Mouse (Mus musculus): ENCODE data around the gene Bad. TPM values are rescaled to one million over a fixed set of nuclear protein-coding genes. Genes with fewer than 3 reads are reported as not detected.
"Not testable (repeated sequence)": the region's sequence is repeated elsewhere in the genome, so short reads cannot be mapped to it uniquely, and the experiment has no call there.

Bad gene
- polyA plus RNA-seq, 1 experiment from 2014 or later = 70.9 TPM

DNA sequence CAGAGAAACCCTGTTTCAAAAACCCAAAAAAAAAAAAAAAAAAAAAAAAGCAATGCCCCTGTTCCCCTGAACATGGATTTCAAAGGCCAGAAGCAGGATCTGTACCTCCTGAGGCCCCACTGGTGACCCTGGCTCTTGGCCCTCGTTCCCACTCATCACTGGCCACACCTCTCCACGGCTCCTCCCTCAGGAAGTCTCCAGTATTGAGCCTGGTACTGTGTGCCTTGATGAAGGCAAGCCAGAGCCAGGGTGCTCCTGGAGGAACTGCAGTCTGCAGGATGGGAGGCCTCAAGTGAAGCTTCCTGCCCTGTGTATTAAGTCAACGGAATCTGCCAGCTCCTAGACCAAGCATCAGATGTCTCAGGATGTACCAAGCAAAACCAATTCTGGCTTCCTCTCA, 35.5 kb upstream of the Bad start:
- WGBS = 88% methylated on average over 3 of the region's 3 CpGs
- peaks cover 26% of the 10 kb centered on the region for H3K36me3 ChIP-seq (ENCODE audit: control insufficient read depth, insufficient read depth, low read length)
- no peak overlapping the region for H3K4me2 ChIP-seq (replicated peaks; ENCODE audit: low read depth, low read length)
- no peak for ATAC-seq (ENCODE audit: low FRiP score, low TSS enrichment)
- no peak overlapping the region for H3K4me3 ChIP-seq (ENCODE audit: low read length)
- H3K27ac ChIP-seq (ENCODE audit: low read depth, low read length) = no peak overlapping the region
- H3K9me3 ChIP-seq (ENCODE audit: control insufficient read depth, low read length) = no peaks in the 10 kb centered on the region
- H3K27me3 ChIP-seq (ENCODE audit: control insufficient read depth, insufficient read depth, low read length) = no peaks in the 10 kb centered on the region
- peaks cover 18% of the 10 kb centered on the region; the same call in 1 of the 2 replicates for H3K4me1 ChIP-seq (ENCODE audit: control insufficient read depth, insufficient read depth, low read length)
- no peak overlapping the region for H3K9ac ChIP-seq (ENCODE audit: low read depth, low read length)

DNA sequence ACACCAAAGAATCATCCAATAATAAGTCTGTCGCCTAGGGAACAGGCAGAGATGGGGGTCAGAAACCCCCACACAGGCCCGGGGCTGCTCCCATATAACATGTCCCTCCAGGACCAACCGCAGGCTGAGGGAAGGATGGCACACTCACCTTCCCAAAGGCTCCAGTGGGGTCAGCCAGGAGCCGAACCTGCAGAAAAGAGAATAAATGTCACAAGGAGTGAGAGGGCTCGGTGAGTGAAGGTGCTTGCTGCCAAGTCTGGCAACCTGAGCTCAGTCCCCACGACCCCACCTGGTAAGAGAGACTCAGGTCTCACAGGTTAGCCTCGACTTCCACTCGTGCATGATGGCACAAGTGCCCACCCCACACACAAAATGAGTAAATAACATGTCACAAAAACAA, 34.6 kb upstream of the Bad start:
- Histone ChIP-seq H3K4me3 (ENCODE audit: low read length) (no peak overlapping the region), H3K36me3 (ENCODE audit: control insufficient read depth, insufficient read depth, low read length) (peaks cover 35% of the 10 kb centered on the region), H3K27me3 (ENCODE audit: control insufficient read depth, insufficient read depth, low read length) (no peaks in the 10 kb centered on the region), H3K9me3 (ENCODE audit: control insufficient read depth, low read length) (no peaks in the 10 kb centered on the region), H3K27ac (ENCODE audit: low read depth, low read length) (no peak overlapping the region), H3K9ac (ENCODE audit: low read depth, low read length) (no peak overlapping the region), H3K4me2 (replicated peaks; ENCODE audit: low read depth, low read length) (no peak overlapping the region), H3K4me1 (ENCODE audit: control insufficient read depth, insufficient read depth, low read length) (peaks cover 21% of the 10 kb centered on the region; the same call in 1 of the 2 replicates)
- no peak for ATAC-seq (ENCODE audit: low FRiP score, low TSS enrichment)
- WGBS = 92% methylated on average over 8 of the region's 8 CpGs

DNA sequence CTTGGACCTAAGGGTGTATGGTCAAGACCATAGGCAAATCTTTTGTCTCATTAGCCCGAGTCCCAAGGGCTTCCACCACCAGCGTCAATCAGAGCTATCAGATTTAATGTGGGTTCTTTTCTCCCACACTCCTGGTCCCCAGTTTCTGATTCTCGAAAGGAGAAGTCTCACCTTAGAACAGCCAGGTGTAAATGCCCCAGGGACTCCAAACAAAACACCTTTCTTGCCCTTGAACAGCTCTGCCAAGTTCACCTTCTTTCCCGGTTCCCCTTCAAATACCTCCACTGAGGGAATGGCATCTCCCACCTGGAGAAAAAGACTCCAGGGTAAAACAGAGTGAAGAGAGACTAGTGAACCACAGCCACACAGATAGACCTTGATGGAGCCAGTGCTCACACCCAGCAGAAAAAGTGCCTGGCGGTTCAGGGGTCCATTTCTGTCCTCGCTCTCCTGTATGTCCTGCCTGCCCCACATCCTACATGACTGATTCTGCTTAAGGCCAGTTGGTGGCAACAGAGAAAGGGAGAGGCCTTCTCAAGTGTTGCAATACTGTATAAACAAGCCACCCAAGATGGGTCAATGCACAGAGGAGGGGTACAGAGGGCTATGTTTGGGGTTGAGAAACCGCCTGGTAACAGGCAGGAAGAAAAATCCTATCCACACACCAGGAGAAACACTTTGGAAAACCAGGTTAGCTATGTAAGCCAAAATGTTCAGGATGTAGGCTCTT, 33.7 kb upstream of the Bad start:
- H3K9ac ChIP-seq (ENCODE audit: low read depth, low read length) = peak overlapping the region; percentile 72; the same call in 1 of the 2 replicates
- peak overlapping the region; percentile 88 for H3K4me2 ChIP-seq (replicated peaks; ENCODE audit: low read depth, low read length)
- H3K27me3 ChIP-seq (ENCODE audit: control insufficient read depth, insufficient read depth, low read length) = no peaks in the 10 kb centered on the region
- peak overlapping the region; percentile 73 for H3K4me3 ChIP-seq (ENCODE audit: low read length)
- ATAC-seq (ENCODE audit: low FRiP score, low TSS enrichment) = no peak
- H3K4me1 ChIP-seq (ENCODE audit: control insufficient read depth, insufficient read depth, low read length) = peaks cover 21% of the 10 kb centered on the region; the same call in 1 of the 2 replicates
- no peaks in the 10 kb centered on the region for H3K9me3 ChIP-seq (ENCODE audit: control insufficient read depth, low read length)
- 75% methylated on average over 7 of the region's 7 CpGs for WGBS
- no peak overlapping the region for H3K27ac ChIP-seq (ENCODE audit: low read depth, low read length)
- peaks cover 44% of the 10 kb centered on the region for H3K36me3 ChIP-seq (ENCODE audit: control insufficient read depth, insufficient read depth, low read length)

DNA sequence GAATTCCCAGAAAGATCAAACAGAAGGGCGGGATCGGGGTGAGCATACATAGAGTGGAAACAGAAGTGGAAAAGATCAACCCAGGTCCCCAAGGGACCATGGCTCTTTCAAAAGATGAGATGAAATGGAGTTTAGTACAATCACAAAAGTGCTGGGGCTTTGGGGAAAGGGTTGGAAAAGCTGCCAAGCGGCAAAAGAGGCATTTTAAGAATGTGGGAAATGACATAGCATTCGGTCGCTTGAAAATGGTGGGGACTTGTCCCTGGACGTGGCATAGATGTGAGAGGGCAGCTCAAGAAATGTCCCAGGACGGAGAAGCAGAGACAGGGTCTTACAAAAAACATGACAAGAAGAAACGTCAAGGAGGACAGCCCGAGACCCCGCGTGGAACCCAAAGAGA, 32.6 kb upstream of the Bad start:
- 8% methylated on average over 11 of the region's 11 CpGs for WGBS
- H3K4me3 ChIP-seq (ENCODE audit: low read length) = peak overlapping the region; percentile 73
- peaks cover 53% of the 10 kb centered on the region for H3K36me3 ChIP-seq (ENCODE audit: control insufficient read depth, insufficient read depth, low read length)
- peak overlapping the region; percentile 88 for H3K4me2 ChIP-seq (replicated peaks; ENCODE audit: low read depth, low read length)
- peak overlapping the region; percentile 72 for H3K9ac ChIP-seq (ENCODE audit: low read depth, low read length)
- H3K27me3 ChIP-seq (ENCODE audit: control insufficient read depth, insufficient read depth, low read length) = no peaks in the 10 kb centered on the region
- peaks cover 21% of the 10 kb centered on the region; the same call in 1 of the 2 replicates for H3K4me1 ChIP-seq (ENCODE audit: control insufficient read depth, insufficient read depth, low read length)
- H3K27ac ChIP-seq (ENCODE audit: low read depth, low read length) = peak overlapping the region; percentile 93
- ATAC-seq (ENCODE audit: low FRiP score, low TSS enrichment) = no peak
- H3K9me3 ChIP-seq (ENCODE audit: control insufficient read depth, low read length) = no peaks in the 10 kb centered on the region

DNA sequence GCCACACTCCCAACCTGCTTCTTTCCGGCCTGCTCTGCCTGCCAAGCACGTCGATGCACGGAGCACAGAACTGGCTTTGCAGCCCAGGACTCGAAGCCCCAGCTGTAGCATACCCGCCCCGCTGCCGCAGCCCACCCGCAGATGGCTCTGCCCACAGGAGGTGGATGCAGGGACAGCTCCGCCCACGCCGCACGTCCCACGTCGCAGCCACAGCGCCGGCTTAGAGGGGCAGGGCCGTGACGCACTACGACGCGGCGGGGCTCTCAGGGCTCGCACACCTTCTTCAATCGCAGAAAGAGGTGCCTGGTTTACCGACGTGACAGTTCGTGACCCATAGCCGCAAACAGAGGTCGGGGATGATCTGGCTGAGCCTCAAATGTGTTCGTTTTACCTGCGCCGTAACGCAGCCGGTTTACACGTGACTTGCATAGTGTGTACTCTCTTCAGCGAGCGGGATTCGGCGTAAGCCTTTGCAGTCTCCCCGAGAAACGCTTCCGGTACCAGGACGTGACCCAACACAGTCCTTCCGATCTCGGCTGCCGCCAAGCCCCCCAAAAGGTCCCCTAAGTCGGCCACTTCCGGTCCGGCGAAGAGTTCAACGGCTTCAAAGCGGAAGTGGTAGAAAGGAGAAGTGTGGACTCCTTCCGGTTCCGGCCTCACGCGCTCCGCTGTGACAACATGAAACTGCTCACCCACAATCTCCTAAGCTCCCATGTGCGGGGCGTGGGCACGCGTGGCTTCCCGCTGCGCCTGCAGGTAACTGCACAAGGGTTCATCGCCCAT, 32.0 kb upstream of the Bad start, which contains the start of the genes Trmt112 and Prdx5:
Gene Trmt112, plus strand, starts transcription at position 192 of the 783 bp plus-strand sequence.
Gene Prdx5, minus strand, starts transcription at position 600 of the 783 bp plus-strand sequence.
- peak; percentile 87 for ATAC-seq (ENCODE audit: low FRiP score, low TSS enrichment)
- Histone ChIP-seq H3K4me1 (ENCODE audit: control insufficient read depth, insufficient read depth, low read length) (peaks cover 21% of the 10 kb centered on the region; the same call in 1 of the 2 replicates), H3K9me3 (ENCODE audit: control insufficient read depth, low read length) (no peaks in the 10 kb centered on the region), H3K4me3 (ENCODE audit: low read length) (peak within 1 kb of the TSS; percentile 73), H3K36me3 (ENCODE audit: control insufficient read depth, insufficient read depth, low read length) (peaks cover 53% of the 10 kb centered on the region), H3K4me2 (replicated peaks; ENCODE audit: low read depth, low read length) (peak within 1 kb of the TSS; percentile 88), H3K27me3 (ENCODE audit: control insufficient read depth, insufficient read depth, low read length) (no peaks in the 10 kb centered on the region), H3K9ac (ENCODE audit: low read depth, low read length) (peak within 1 kb of the TSS; percentile 72), H3K27ac (ENCODE audit: low read depth, low read length) (peak within 1 kb of the TSS; percentile 93)
- WGBS = under 1% methylated on average over 65 of the region's 65 CpGs

DNA sequence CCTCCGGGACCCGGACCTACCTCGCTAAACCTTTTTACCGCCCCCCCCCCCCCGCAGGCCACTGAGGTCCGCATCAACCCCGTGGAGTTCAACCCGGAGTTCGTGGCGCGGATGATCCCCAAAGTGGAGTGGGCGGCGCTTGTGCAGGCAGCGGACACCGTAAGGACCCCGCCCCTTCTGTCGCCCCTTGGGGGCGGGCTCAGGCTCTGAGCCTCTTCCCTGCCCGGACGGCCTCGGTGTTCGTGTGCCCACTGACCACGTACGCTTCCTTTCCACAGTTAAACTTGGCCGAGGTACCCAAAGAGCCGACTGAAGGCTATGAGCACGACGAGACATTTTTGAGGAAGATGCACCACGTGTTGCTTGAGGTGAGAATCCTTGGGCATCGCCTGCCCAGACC, 31.4 kb upstream of the Bad start:
- WGBS = under 1% methylated on average over 30 of the region's 30 CpGs
- H3K27ac ChIP-seq (ENCODE audit: low read depth, low read length) = peak overlapping the region; percentile 93
- peak overlapping the region; percentile 72 for H3K9ac ChIP-seq (ENCODE audit: low read depth, low read length)
- peak overlapping the region; percentile 73 for H3K4me3 ChIP-seq (ENCODE audit: low read length)
- H3K36me3 ChIP-seq (ENCODE audit: control insufficient read depth, insufficient read depth, low read length) = peaks cover 48% of the 10 kb centered on the region
- H3K4me1 ChIP-seq (ENCODE audit: control insufficient read depth, insufficient read depth, low read length) = peaks cover 21% of the 10 kb centered on the region; the same call in 1 of the 2 replicates
- H3K27me3 ChIP-seq (ENCODE audit: control insufficient read depth, insufficient read depth, low read length); H3K9me3 ChIP-seq (ENCODE audit: control insufficient read depth, low read length): not testable (repeated sequence)
- peak; percentile 12; the same call in 1 of the 2 replicates for ATAC-seq (ENCODE audit: low FRiP score, low TSS enrichment)
- H3K4me2 ChIP-seq (replicated peaks; ENCODE audit: low read depth, low read length) = peak overlapping the region; percentile 88

DNA sequence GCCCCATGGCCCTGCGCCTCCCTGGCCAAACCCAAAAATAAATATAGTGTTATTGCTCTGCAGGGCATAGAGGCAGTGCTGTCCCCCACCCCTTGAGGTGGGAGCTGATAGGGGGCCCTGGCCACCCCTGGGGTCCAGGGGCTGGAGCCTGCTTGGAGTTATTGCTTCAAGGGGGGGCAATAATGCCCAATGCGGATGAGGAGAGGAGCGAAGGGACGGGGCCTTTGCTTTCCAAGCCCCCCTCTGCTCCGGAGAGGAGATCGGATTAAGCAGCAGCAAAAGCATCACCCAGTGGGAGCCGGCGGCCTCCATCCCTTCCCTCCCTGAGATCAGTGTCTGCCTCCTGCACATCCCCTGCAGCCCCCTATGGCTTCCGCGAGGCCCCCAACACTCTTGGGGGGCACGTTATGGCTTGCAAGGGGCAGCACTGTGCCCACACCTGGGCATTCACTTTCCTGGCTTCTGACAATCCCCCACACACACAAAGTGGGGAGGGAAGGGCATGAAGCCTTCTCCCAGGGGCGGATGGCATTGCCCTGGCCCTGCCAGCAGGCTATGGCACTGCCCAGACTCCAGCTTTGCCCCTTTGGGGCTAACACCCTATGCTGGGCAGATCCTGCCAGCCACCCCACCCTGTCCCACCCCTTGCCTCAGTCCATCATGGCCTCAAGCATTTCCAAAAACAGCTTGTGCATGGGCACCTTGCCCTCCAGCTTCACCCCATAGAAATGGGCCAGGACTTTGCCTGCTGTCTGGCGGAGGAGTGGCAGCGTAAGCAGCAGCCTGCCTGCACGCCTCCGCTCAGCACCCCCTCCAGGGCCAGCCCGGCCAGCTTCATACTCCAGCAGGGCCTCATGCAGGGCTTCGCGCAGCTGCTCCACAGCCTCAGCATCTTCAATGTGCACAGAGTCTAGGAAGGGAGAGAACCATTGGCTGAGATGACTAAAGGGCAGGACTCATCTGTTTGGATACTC, 30.3 kb upstream of the Bad start:
- peaks cover 40% of the 10 kb centered on the region for H3K36me3 ChIP-seq (ENCODE audit: control insufficient read depth, insufficient read depth, low read length)
- 88% methylated on average over 19 of the region's 19 CpGs for WGBS
- H3K27me3 ChIP-seq (ENCODE audit: control insufficient read depth, insufficient read depth, low read length) = no peaks in the 10 kb centered on the region
- H3K4me3 ChIP-seq (ENCODE audit: low read length) = peak overlapping the region; percentile 73
- H3K9ac ChIP-seq (ENCODE audit: low read depth, low read length) = peak overlapping the region; percentile 40
- H3K27ac ChIP-seq (ENCODE audit: low read depth, low read length) = no peak overlapping the region
- no peak for ATAC-seq (ENCODE audit: low FRiP score, low TSS enrichment)
- peak overlapping the region; percentile 88 for H3K4me2 ChIP-seq (replicated peaks; ENCODE audit: low read depth, low read length)
- no peaks in the 10 kb centered on the region for H3K9me3 ChIP-seq (ENCODE audit: control insufficient read depth, low read length)
- peaks cover 21% of the 10 kb centered on the region; the same call in 1 of the 2 replicates for H3K4me1 ChIP-seq (ENCODE audit: control insufficient read depth, insufficient read depth, low read length)

DNA sequence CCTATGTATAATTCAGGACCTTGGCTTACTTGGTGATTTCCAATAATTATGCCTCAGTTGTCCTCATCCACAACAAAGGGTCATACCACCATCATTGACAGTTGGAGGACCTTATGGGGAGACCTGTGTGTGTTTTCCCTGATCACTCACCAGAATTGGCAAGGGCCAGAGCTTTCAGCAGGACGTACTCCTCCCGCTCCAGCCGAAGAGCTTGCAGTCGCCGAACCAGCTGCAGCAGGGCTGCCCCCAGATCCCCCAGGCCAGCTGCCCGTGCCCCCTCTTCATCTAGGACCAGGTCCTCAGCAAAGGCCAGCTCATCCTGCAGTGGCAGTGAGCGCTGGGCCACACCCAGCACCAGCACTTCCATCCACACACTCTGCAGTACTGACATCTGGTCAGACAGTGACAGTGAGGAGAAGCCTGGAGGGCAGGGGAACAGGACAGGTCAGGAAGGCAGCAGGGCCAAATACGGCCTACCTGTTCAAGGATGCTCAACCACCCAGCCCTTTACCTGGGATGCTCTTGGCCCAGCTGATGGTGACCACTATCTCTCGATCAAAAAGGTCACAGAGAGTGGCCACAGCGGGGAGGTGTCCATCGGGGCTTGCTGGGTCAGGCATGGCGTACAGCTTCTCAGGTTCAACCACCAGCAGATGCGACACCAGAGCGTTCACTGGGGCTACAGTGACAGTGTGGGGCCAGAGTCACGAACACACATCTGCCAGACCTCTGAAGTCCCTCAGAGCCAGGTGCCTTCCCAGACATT, 29.3 kb upstream of the Bad start:
- Histone ChIP-seq H3K9me3 (ENCODE audit: control insufficient read depth, low read length) (no peaks in the 10 kb centered on the region), H3K36me3 (ENCODE audit: control insufficient read depth, insufficient read depth, low read length) (peaks cover 30% of the 10 kb centered on the region), H3K4me3 (ENCODE audit: low read length) (no peak overlapping the region), H3K27ac (ENCODE audit: low read depth, low read length) (no peak overlapping the region), H3K27me3 (ENCODE audit: control insufficient read depth, insufficient read depth, low read length) (no peaks in the 10 kb centered on the region), H3K9ac (ENCODE audit: low read depth, low read length) (no peak overlapping the region), H3K4me1 (ENCODE audit: control insufficient read depth, insufficient read depth, low read length) (peaks cover 20% of the 10 kb centered on the region; the same call in 1 of the 2 replicates), H3K4me2 (replicated peaks; ENCODE audit: low read depth, low read length) (no peak overlapping the region)
- WGBS = 94% methylated on average over 15 of the region's 15 CpGs
- no peak for ATAC-seq (ENCODE audit: low FRiP score, low TSS enrichment)
